Mouse (Mus musculus): ENCODE results near the gene Esr2. TPM values are rescaled to one million over a fixed set of nuclear protein-coding genes. Genes with fewer than 3 reads are reported as not detected.

Gene Esr2
- polyA plus RNA-seq, 1 experiment from 2014 or later, result 0.51 TPM

DNA sequence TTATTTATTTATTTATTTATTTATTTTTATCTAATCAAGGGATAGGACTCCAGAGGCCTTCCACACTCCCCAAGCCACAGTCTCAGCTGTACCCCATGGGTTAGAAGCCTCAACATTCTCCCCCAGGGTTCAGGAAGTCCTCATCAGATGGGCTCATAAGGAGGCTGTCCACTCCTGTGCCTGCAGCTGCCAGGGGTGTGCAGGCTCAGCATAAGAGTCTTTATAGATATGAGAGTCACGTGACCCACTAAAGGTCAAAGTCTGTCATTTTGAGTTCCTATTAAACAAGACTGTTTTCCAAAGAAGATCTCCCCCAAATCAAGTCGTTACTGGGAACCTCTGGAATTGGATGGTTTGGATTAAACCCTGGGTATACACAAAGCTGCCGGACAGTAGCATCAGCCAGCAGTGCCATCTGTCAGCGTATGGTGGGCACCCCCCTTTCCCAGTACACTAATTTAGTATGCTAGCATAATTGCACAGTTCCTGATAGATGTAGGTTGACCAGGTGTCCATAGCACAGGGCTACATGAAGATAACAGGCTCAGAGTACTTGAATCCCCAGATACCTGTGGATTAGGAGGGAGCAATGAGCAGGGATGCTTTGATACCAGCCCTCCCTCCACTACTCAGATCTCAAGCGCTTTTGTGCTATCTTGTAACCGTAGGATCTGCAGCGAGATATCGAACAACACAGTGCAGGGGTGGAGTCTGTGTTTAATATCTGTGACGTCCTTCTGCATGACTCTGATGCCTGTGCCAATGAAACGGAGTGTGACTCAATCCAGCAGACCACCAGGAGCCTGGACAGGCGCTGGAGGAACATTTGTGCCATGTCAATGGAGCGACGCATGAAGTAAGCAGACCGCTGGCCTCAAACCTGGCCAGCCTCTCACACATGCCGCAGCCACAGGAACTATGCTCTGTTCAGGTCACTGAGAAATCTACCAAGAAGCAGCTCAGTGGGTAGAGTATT lies 83.2 kb downstream of the Esr2 start:
- Histone ChIP-seq H3K27me3 (ENCODE audit: insufficient read depth, low read length) (no peaks in the 10 kb centered on the region), H3K4me1 (ENCODE audit: insufficient read depth, low read length) (peaks cover 6% of the 10 kb centered on the region), H3K4me3 (ENCODE audit: low read length) (no peak overlapping the region), H3K9me3 (ENCODE audit: low read length) (no peaks in the 10 kb centered on the region), H3K4me2 (replicated peaks; ENCODE audit: low read depth, low read length) (no peak overlapping the region), H3K27ac (ENCODE audit: low read length) (no peak overlapping the region), H3K36me3 (ENCODE audit: insufficient read depth, low read length) (peaks cover 34% of the 10 kb centered on the region), H3K9ac (replicated peaks; ENCODE audit: low read length) (no peak overlapping the region)
- ATAC-seq (ENCODE audit: low FRiP score, low TSS enrichment), result no peak
- 79% methylated on average over 15 of the region's 15 CpGs for WGBS

DNA sequence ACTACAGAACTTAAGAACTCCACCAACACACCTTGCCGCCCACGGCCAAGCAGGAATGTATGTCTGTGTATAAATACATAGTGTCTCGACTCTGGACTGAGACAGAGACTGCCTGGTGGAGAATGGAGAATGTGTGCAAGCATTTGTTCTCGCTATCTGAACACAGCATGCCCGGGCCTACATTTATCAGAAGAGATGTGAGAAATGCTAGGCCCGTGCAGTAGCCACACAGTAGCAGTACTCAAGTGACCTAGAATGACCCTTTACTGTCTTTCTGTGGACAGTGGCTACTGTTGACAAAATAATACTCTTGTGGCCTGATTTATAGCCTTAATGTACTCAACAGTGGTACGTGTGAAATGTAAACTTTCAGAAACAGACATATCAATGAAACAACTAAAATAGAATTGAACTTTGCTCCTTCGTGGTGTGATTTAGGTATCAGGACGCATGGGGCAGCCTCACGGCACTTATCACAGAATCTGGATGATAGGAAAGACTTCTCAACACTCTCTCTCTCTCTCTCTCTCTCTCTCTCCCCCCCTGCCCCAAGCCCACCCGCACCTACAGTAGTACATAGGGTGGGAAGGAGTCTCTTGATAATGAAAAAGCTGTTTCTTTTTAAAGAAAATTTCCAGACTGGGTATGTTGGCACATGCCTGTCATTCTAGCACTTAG lies 84.1 kb downstream of the Esr2 start:
- H3K4me1 ChIP-seq (ENCODE audit: insufficient read depth, low read length), result peaks cover 6% of the 10 kb centered on the region
- 82% methylated on average over 11 of the region's 11 CpGs for WGBS
- no peaks in the 10 kb centered on the region for H3K27me3 ChIP-seq (ENCODE audit: insufficient read depth, low read length)
- no peak for ATAC-seq (ENCODE audit: low FRiP score, low TSS enrichment)
- no peak overlapping the region for H3K4me2 ChIP-seq (replicated peaks; ENCODE audit: low read depth, low read length)
- no peak overlapping the region for H3K27ac ChIP-seq (ENCODE audit: low read length)
- H3K36me3 ChIP-seq (ENCODE audit: insufficient read depth, low read length), result peaks cover 25% of the 10 kb centered on the region
- H3K9ac ChIP-seq (replicated peaks; ENCODE audit: low read length), result no peak overlapping the region
- H3K4me3 ChIP-seq (ENCODE audit: low read length), result no peak overlapping the region
- H3K9me3 ChIP-seq (ENCODE audit: low read length), result no peaks in the 10 kb centered on the region

DNA sequence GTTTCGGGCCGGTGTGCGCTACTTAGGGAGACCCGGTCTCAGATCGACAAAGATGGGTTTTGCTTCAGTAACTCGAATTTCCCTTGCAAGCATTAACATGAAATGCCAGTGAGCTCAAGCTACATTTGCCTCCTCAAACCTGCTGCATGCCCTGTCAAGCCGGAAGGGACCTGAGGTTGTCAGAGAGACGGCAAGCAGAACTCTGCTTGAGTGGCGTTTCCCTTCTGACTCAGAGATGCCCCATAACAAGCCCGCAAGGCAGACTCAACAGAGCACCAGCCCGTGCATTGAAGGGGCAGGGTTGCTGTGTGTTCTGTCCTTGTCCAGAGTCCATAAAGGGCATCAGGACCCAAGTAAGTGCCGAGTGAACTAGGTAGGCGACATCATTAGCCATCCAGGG lies 90.0 kb downstream of the Esr2 start:
- 80% methylated on average over 13 of the region's 13 CpGs for WGBS
- H3K36me3 ChIP-seq (ENCODE audit: insufficient read depth, low read length), result peaks cover 3% of the 10 kb centered on the region; the same call in 1 of the 2 replicates
- H3K9me3 ChIP-seq (ENCODE audit: low read length), result no peaks in the 10 kb centered on the region
- H3K27ac ChIP-seq (ENCODE audit: low read length), result no peak overlapping the region
- H3K27me3 ChIP-seq (ENCODE audit: insufficient read depth, low read length), result no peaks in the 10 kb centered on the region
- H3K4me2 ChIP-seq (replicated peaks; ENCODE audit: low read depth, low read length), result no peak overlapping the region
- no peak for ATAC-seq (ENCODE audit: low FRiP score, low TSS enrichment)
- H3K4me1 ChIP-seq (ENCODE audit: insufficient read depth, low read length), result peaks cover 10% of the 10 kb centered on the region; the same call in 1 of the 2 replicates
- H3K4me3 ChIP-seq (ENCODE audit: low read length), result no peak overlapping the region
- H3K9ac ChIP-seq (replicated peaks; ENCODE audit: low read length), result no peak overlapping the region

DNA sequence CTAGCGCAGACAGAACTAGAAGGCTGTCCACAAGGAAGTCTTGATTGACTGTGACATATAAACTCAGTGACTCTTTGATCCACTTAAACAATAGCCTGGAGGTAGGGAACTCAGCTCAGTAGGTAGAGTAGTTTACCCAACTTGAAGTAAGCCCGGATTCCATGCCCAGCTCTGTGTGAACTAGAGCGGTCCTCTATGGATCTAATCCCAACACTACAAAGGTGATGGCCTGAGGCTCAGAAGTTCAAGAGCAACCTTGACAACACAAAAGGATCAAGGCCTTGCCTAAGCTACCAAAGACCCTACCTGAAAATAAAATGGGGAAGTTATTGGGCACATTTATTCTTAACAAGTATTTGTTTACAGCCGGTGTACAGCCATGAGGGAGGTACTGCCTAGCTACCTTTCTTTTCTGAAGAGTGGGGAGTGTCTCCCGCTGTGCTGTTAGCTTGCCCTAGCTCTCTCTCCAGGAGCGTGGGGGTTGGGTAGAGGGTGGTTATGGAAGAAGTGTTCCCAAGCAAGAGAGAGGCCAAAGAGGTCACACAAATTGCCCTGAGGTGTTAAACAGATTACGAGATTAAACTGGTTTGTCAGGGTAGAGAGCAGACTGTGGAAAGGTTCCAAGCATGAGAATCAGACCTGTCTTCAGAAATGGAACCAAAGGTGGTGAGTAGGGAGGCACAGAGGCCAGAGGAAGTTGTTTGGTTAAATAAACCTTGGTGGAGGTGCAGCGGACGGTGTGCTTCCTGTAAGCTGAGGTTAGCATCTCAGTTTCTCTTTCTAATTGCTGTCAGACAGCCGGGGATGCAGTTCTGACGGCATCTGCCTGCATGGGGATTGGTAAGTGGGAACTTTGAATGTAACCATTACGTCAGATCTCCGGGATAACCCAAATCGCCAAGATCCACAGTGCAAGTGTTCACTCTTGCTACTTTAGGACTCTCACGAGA lies 90.8 kb downstream of the Esr2 start:
- Histone ChIP-seq H3K27me3 (ENCODE audit: insufficient read depth, low read length) (no peaks in the 10 kb centered on the region), H3K9me3 (ENCODE audit: low read length) (no peaks in the 10 kb centered on the region), H3K4me3 (ENCODE audit: low read length) (no peak overlapping the region), H3K4me1 (ENCODE audit: insufficient read depth, low read length) (peaks cover 15% of the 10 kb centered on the region), H3K4me2 (replicated peaks; ENCODE audit: low read depth, low read length) (no peak overlapping the region), H3K27ac (ENCODE audit: low read length) (0 out of 2 replicates have a peak overlapping the region, but pooled peaks have one; percentile 6), H3K36me3 (ENCODE audit: insufficient read depth, low read length) (peaks cover 3% of the 10 kb centered on the region; the same call in 1 of the 2 replicates), H3K9ac (replicated peaks; ENCODE audit: low read length) (no peak overlapping the region)
- no peak for ATAC-seq (ENCODE audit: low FRiP score, low TSS enrichment)
- WGBS, result 63% methylated on average over 15 of the region's 15 CpGs

DNA sequence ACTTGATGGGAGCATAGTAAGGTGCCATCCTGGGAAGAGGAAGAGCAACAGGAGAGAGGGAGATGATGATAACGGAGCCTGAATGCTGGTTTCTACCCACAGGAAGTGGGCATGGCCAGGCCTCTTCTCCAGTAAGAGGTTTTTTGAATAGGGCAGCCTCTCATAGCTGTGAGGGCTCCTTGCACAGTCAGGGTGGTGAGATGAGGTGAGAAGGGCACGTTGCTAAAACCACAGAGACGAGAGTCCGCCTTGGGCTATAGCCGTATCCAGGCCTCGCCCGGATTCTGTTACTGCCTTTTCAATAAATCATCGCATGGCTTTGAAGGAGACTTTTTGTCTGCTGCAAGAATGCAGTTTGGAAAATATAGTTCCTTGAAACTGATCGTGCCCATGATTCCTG lies 92.0 kb downstream of the Esr2 start:
- Histone ChIP-seq H3K4me1 (ENCODE audit: insufficient read depth, low read length) (peaks cover 24% of the 10 kb centered on the region), H3K27ac (ENCODE audit: low read length) (no peak overlapping the region), H3K4me2 (replicated peaks; ENCODE audit: low read depth, low read length) (no peak overlapping the region), H3K27me3 (ENCODE audit: insufficient read depth, low read length) (no peaks in the 10 kb centered on the region), H3K9ac (replicated peaks; ENCODE audit: low read length) (no peak overlapping the region), H3K9me3 (ENCODE audit: low read length) (no peaks in the 10 kb centered on the region), H3K4me3 (ENCODE audit: low read length) (no peak overlapping the region), H3K36me3 (ENCODE audit: insufficient read depth, low read length) (no peaks in the 10 kb centered on the region)
- WGBS, result 48% methylated on average over 9 of the region's 9 CpGs
- ATAC-seq (ENCODE audit: low FRiP score, low TSS enrichment), result no peak

DNA sequence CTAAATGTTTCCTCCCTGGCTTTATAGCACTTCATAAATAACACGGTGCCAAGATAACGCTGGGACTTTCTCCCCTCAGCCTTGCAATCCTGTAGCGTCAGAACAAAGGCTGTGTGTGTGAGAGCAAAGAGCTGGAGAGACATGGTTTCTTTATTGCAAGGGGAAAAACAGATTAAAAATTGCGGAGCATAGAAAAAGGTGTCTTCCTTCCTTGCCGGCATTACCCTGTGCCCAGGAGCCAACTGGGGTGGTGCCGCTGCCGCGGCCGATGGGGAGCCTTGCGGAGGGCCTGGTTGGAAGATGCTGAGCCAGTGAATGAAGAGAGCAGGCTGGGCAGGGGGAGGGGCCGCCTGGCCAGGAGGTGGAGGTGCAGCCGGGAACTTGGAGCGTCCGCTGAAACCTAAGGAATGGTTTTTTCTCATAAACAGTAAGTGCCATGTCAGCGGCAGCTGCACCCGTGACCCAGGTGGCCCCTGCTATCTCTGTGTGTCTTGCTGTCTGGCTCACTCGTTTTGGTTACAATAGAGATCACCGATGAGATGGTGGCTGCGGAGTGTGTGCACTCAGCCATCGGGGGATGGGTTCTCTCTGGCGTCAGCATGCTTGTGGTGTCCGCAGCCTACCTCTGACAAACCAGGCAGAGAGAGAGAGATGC lies 95.4 kb downstream of the Esr2 start:
- H3K4me1 ChIP-seq (ENCODE audit: insufficient read depth, low read length), result peaks cover 24% of the 10 kb centered on the region
- peak; percentile 78 for ATAC-seq (ENCODE audit: low FRiP score, low TSS enrichment)
- WGBS, result 8% methylated on average over 22 of the region's 22 CpGs
- H3K9me3 ChIP-seq (ENCODE audit: low read length), result no peaks in the 10 kb centered on the region
- H3K36me3 ChIP-seq (ENCODE audit: insufficient read depth, low read length), result peaks cover 6% of the 10 kb centered on the region
- peak overlapping the region; percentile 24; the same call in 1 of the 2 replicates for H3K9ac ChIP-seq (replicated peaks; ENCODE audit: low read length)
- H3K27me3 ChIP-seq (ENCODE audit: insufficient read depth, low read length), result no peaks in the 10 kb centered on the region
- peak overlapping the region; percentile 29 for H3K4me3 ChIP-seq (ENCODE audit: low read length)
- no peak overlapping the region for H3K27ac ChIP-seq (ENCODE audit: low read length)
- peak overlapping the region; percentile 57 for H3K4me2 ChIP-seq (replicated peaks; ENCODE audit: low read depth, low read length)

DNA sequence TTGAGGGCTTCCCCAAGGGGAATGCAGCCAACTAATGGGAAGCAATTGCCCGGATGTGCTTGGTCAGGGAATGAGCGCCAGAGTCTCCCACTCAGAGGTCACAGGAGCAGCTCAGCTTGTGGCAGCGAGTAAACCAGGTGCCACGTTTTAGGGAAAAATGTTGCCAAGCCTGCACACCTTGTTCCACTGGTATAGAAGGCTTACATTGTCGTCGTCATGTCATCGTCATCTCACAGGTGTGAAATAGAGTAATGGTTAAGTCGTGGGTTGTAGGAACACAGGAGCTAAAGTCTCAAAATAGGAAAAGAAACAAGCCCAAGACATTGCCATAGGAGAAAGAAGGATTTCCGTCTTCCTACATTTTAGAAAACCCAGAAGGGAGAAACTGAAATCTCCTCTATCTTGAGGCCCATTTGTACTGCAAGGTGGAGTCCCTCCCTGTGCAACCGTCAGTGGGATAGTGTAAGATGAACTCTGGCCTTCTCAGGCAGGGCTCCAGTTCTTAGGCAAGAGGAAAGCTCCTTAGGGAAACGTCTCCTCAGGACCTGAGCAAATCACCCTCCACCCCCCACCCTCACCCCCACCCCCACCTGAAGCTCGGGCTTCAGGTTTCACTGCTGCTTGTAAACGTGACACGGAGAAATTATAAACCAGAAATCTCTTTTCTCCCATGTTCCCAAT lies 96.0 kb downstream of the Esr2 start:
- WGBS, result 30% methylated on average over 14 of the region's 14 CpGs
- Histone ChIP-seq H3K9ac (replicated peaks; ENCODE audit: low read length) (no peak overlapping the region), H3K4me3 (ENCODE audit: low read length) (peak overlapping the region; percentile 29), H3K36me3 (ENCODE audit: insufficient read depth, low read length) (peaks cover 6% of the 10 kb centered on the region), H3K27ac (ENCODE audit: low read length) (no peak overlapping the region), H3K4me2 (replicated peaks; ENCODE audit: low read depth, low read length) (peak overlapping the region; percentile 57), H3K27me3 (ENCODE audit: insufficient read depth, low read length) (no peaks in the 10 kb centered on the region), H3K4me1 (ENCODE audit: insufficient read depth, low read length) (peaks cover 24% of the 10 kb centered on the region), H3K9me3 (ENCODE audit: low read length) (no peaks in the 10 kb centered on the region)
- no peak for ATAC-seq (ENCODE audit: low FRiP score, low TSS enrichment)

DNA sequence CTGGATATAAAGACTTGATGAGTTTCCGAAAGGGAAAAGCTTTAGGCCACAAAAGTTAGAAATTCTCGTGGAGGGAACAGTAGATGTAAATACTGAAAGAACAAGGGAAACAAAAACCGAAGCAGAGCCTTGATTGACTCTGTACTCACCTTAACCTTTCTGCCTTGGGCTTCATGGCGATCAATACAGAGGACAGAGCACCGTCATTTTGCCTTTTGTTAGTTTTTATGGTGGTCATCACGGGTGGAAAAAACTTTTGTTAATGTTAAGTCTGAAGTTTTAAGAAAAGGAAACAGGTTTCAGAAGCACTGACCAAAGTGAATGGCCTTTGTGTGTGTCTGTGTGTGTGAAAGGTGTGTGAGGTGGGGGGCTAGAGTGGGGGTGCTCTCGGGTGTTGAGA lies 103.1 kb downstream of the Esr2 start:
- 64% methylated on average over 7 of the region's 7 CpGs for WGBS
- Histone ChIP-seq H3K36me3 (ENCODE audit: insufficient read depth, low read length) (peaks cover 16% of the 10 kb centered on the region), H3K4me2 (replicated peaks; ENCODE audit: low read depth, low read length) (no peak overlapping the region), H3K4me1 (ENCODE audit: insufficient read depth, low read length) (peaks cover 6% of the 10 kb centered on the region), H3K27ac (ENCODE audit: low read length) (no peak overlapping the region), H3K27me3 (ENCODE audit: insufficient read depth, low read length) (no peaks in the 10 kb centered on the region), H3K9ac (replicated peaks; ENCODE audit: low read length) (no peak overlapping the region), H3K9me3 (ENCODE audit: low read length) (no peaks in the 10 kb centered on the region), H3K4me3 (ENCODE audit: low read length) (no peak overlapping the region)
- no peak for ATAC-seq (ENCODE audit: low FRiP score, low TSS enrichment)
